Mouse (Mus musculus) 3T3-L1 (cell line): ENCODE measurements at regions not wholly inside any gene's neighbourhood (a gene's known extent, or its start where the extent isn't known, plus 50 kb on each side); places are given as distances from the start of the nearest gene placed in this dataset.
A peak's percentile ranks its signal among the peaks of the same experiment; 100 is the strongest.

Source experiments
- DNase-seq: peaks from one replicate; pipeline ENCODE4 v3.0.0-alpha.2; 2015; ENCODE audit warnings: low read depth, low spot score

GRCm38 (mm10) chr3:149625497-149625896, 635.1 kb upstream of the Adgrl2 start:
- peak; percentile 56 for DNase-seq

GRCm38 (mm10) chr3:149625066-149625465, 634.7 kb upstream of the Adgrl2 start:
- peak; percentile 76 for DNase-seq

GRCm38 (mm10) chr3:149623851-149624532, 633.6 kb upstream of the Adgrl2 start:
- DNase-seq, result peak; percentile 21

- no peak for DNase-seq
These were observed 613.5 kb upstream of the Adgrl2 start for GRCm38 (mm10) chr3:149603865-149604264.

GRCm38 (mm10) chr3:149601276-149601675, 610.9 kb upstream of the Adgrl2 start:
- DNase-seq, result no peak

GRCm38 (mm10) chr3:149594470-149594869, 604.1 kb upstream of the Adgrl2 start:
- peak; percentile 9 for DNase-seq

- no peak for DNase-seq
These were observed 595.4 kb upstream of the Adgrl2 start for GRCm38 (mm10) chr3:149585769-149586168.

- DNase-seq, result no peak
These were observed 590.8 kb upstream of the Adgrl2 start for GRCm38 (mm10) chr3:149581141-149581540.

- no peak for DNase-seq
These were observed 585.3 kb upstream of the Adgrl2 start for GRCm38 (mm10) chr3:149575678-149576077.

- DNase-seq, result no peak
These were observed 576.5 kb upstream of the Adgrl2 start for GRCm38 (mm10) chr3:149566853-149567252.

GRCm38 (mm10) chr3:149550231-149550951, 560.0 kb upstream of the Adgrl2 start:
- no peak for DNase-seq

- peak; percentile 42 for DNase-seq
These were observed 556.7 kb upstream of the Adgrl2 start for GRCm38 (mm10) chr3:149547045-149547444.

- DNase-seq, result no peak
These were observed 555.9 kb upstream of the Adgrl2 start for GRCm38 (mm10) chr3:149546256-149546655.

- no peak for DNase-seq
These were observed 543.8 kb upstream of the Adgrl2 start for GRCm38 (mm10) chr3:149534183-149534582.

GRCm38 (mm10) chr3:149530026-149530607, 539.8 kb upstream of the Adgrl2 start:
- DNase-seq, result no peak

GRCm38 (mm10) chr3:149526509-149526908, 536.2 kb upstream of the Adgrl2 start:
- no peak for DNase-seq

GRCm38 (mm10) chr3:149519575-149519929, 529.2 kb upstream of the Adgrl2 start:
- no peak for DNase-seq

- DNase-seq, result no peak
These were observed 528.7 kb upstream of the Adgrl2 start for GRCm38 (mm10) chr3:149518928-149519574.

- DNase-seq, result no peak
These were observed 527.2 kb upstream of the Adgrl2 start for GRCm38 (mm10) chr3:149517537-149517936.

GRCm38 (mm10) chr3:149509178-149509577, 518.8 kb upstream of the Adgrl2 start:
- no peak for DNase-seq

- no peak for DNase-seq
These were observed 518.3 kb upstream of the Adgrl2 start for GRCm38 (mm10) chr3:149508671-149509070.

- no peak for DNase-seq
These were observed 515.3 kb upstream of the Adgrl2 start for GRCm38 (mm10) chr3:149505692-149506091.
